Mouse (Mus musculus) cortical plate, adult 2 months (tissue): ENCODE measurements around the gene Ncbp1. TPM values are rescaled to one million over a fixed set of nuclear protein-coding genes. Genes with fewer than 3 reads are reported as not detected.
A peak's percentile ranks its signal among the peaks of the same experiment; 100 is the strongest.
"Not testable (repeated sequence)": the region's sequence is repeated elsewhere in the genome, so short reads cannot be mapped to it uniquely, and the experiment has no call there.

Experiments used
- H3K27ac ChIP-seq: fragments of 200-500 bp; 2 replicates; pipeline ENCODE4 v1.5.1; 2012; ENCODE audit warnings: low read length, control low read depth, inconsistent platforms; ENCODE audit not compliant: insufficient read depth
- H3K4me1 ChIP-seq: fragments of 200-500 bp; 2 replicates; pipeline ENCODE4 v1.6.1; 2011; ENCODE audit warnings: low read length; ENCODE audit not compliant: control insufficient read depth, insufficient read depth
- H3K4me3 ChIP-seq: fragments of 200-500 bp; 2 replicates; pipeline ENCODE4 v1.5.1; 2011; ENCODE audit warnings: mild to moderate bottlenecking, low read length, control low read depth; ENCODE audit not compliant: insufficient read depth
- CTCF ChIP-seq: fragments of 200-500 bp; IDR thresholded peaks from 2 replicates; pipeline ENCODE4 v1.5.1; 2011; ENCODE audit warnings: mild to moderate bottlenecking, control low read depth, low read length; ENCODE audit not compliant: insufficient read depth; ENCODE audit errors: extremely low read depth
- POLR2A ChIP-seq: fragments of 200-500 bp; IDR thresholded peaks from 2 replicates; pipeline ENCODE4 v1.6.1; 2011; ENCODE audit warnings: mild to moderate bottlenecking, low read length, control low read depth; ENCODE audit not compliant: insufficient read depth; ENCODE audit errors: extremely low read depth
- polyA plus RNA-seq: library from polyadenylated mRNA; depleted of rRNA; stranded (reverse); fragments of >200 nt; gene quantifications from 2 replicates; pipeline ENCODE4 v1.2.3, GENCODE M21; 2012; rRNA removed

Gene Ncbp1
- polyA plus RNA-seq, 1 experiment: 52.6 TPM

- H3K4me1 ChIP-seq: no peaks in the 10 kb centered on the region
- TF ChIP-seq POLR2A (no peak), CTCF (no peak)
- H3K4me3 ChIP-seq: no peak overlapping the region
- no peak overlapping the region for H3K27ac ChIP-seq
Observed at GRCm38 (mm10) chr4:46185890-46186289, 47.5 kb downstream of the Ncbp1 start.

- no peak for TF ChIP-seq POLR2A
- no peak for TF ChIP-seq CTCF
- Histone ChIP-seq H3K4me3 (no peak overlapping the region), H3K27ac (no peak overlapping the region), H3K4me1 (no peaks in the 10 kb centered on the region)
Observed at GRCm38 (mm10) chr4:46186466-46186865, 48.1 kb downstream of the Ncbp1 start.

DNA sequence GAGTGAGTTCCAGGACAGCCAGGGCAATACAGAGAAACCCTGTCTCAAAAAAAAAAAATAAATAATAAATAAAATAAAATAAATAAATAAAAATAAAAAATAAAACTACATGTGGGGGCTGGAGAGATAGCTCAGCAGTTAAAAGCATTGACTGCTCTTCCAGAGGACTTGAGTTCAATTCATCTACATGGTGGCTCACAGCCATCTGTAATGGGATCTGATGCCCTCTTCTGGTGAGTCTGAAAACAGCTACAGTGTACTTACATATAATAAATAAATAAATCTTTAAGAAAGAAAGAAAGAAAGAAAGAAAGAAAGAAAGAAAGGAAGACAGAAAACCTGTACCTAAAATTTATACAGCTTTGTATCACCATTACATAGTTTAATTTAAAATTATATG is 53.6 kb downstream of the Ncbp1 start:
- not testable (repeated sequence) for H3K27ac ChIP-seq, H3K4me1 ChIP-seq, H3K4me3 ChIP-seq

DNA sequence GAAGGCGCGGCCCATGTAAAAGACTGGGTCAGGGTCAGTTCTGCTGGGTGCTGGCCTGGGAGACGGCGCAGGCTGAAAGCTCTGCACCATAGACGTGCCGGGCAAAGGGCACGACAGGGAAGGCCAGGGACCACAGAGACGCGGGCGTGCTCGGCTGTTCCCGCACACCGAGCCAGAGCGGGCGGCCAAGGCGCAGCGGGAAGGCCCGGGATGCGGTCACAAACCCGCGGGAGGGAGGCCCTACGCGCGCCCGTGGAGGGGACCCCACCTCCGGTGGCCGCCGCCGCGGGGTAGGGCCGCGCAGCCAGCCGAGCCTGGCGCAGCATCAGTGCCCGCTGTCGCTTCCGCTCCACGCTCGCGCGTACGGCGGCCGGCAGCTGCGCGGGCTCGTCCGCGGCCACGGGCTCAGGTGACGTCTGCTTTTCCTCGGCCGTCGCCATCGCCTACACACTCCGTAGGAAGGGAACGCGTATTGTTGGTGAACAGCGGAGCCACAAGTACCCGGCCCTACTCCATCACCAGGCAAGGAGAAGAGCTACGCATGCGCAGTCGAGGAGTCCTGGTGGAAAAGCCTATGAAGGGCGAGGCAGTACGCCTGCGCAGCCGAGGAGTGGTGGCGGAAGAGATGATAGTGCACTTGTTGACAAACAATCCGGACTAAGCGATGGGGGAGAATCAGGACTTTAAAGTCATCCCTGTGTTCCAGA is 57.5 kb downstream of the Ncbp1 start, which contains the start of gene Xpa:
Xpa (minus strand) TSS at position 531 of the 707 bp plus-strand sequence.
- Histone ChIP-seq H3K4me1 (0 out of 2 replicates have a peak, but pooled peaks cover 2% of the 10 kb centered on the region), H3K4me3 (peak within 1 kb of the TSS; percentile 28), H3K27ac (peak within 1 kb of the TSS; percentile 71)
- TF ChIP-seq POLR2A (peak; percentile 98), CTCF (no peak)

DNA sequence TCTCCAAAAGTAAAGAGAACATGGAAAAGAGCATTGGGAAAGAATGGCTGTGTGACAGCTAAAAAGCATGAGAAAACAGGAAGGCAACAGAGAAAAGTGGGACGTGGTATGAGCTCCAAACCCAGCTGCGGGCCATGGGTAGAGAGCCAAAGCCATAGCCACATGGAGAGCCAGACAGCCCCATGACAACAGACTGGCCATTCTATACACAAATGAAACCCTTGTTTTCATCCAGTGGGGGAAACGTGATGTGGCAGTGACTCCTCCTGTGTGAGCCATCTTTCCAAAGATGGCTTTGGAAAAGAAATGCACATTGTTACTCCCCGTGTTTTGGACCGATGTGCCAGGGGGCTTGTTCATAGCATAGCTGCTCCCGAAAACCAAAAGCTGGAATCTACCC is 58.1 kb downstream of the Ncbp1 start:
- Histone ChIP-seq H3K4me3 (peak overlapping the region; percentile 28), H3K27ac (peak overlapping the region; percentile 67), H3K4me1 (0 out of 2 replicates have a peak, but pooled peaks cover 2% of the 10 kb centered on the region)
- TF ChIP-seq CTCF (no peak), POLR2A (no peak)

DNA sequence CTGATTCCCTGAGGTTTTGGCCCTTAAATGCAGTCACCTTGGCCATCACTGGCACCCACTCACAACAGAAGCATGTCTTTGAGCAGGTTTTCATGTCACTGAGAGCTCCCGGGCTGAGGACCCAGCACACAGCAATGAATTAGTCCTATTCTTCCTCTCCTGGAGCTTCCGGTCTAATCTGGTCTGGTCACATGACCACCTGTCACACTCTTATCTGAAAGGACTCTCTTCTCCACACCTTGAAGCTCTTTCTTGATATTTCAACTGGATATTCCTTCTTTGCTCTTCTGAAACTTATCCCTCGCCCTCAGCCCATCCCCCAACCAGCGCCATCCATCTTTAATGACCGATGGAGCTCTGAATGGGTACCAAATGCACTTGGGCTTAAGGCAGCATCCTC is 59.7 kb downstream of the Ncbp1 start:
- H3K4me3 ChIP-seq: no peak overlapping the region
- no peak for TF ChIP-seq POLR2A
- no peak for TF ChIP-seq CTCF
- no peak overlapping the region for H3K27ac ChIP-seq
- H3K4me1 ChIP-seq: 0 out of 2 replicates have a peak, but pooled peaks cover 2% of the 10 kb centered on the region

GRCm38 (mm10) chr4:46201834-46202561 is 63.6 kb downstream of the Ncbp1 start:
- no peaks in the 10 kb centered on the region for H3K4me1 ChIP-seq
- no peak overlapping the region for H3K27ac ChIP-seq
- no peak overlapping the region for H3K4me3 ChIP-seq
- TF ChIP-seq CTCF (peak; percentile 83), POLR2A (no peak)

DNA sequence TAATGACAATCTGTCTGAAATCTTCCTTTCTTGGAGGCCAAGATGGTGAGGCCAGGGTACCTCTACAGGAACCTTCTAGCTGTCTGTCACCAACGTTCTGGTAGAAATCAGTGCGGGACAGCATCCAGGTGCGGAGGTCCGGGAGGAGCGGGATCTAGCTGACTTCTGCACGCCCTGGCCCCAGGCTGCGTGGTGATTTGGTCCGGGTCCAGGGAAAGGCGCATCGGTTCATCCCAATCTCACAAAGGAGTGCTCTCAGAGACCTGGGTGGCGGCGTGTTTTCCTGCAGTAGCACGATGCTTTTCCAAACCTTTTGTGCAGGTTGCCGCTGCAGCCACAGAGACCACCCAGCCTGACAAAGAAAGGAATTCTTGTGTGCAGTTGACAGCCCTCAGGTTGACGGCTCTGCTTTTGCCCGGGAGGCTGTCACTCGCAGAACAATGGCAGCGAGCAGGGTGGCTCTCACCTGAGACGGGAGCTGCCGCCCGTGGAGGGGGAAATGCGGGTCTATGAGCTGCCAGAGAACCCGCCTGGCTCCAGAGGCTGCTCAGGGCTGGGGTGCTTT is 64.2 kb downstream of the Ncbp1 start:
- TF ChIP-seq POLR2A: no peak
- TF ChIP-seq CTCF: no peak

DNA sequence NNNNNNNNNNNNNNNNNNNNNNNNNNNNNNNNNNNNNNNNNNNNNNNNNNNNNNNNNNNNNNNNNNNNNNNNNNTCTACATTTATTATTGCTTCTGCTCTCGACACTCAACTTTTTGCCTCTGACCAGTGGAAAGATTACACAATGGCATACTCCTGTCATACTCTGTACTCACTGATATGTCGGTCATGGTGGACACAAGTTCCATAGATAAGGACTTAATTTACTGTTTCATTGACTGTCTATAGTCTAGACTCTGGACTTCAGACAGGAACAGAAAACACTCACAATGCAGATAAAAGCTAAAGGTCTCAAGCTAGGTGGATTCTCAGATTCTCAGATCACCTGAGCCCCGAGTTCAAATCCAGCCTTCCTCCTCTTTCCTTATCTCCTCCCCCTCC is 82.7 kb downstream of the Ncbp1 start:
- Histone ChIP-seq H3K4me3 (no peak overlapping the region), H3K4me1 (no peaks in the 10 kb centered on the region), H3K27ac (no peak overlapping the region)
- TF ChIP-seq POLR2A (no peak), CTCF (no peak)

More for the DNA sequence above, 64.2 kb downstream of the Ncbp1 start:
- Histone ChIP-seq H3K27ac (no peak overlapping the region), H3K4me3 (no peak overlapping the region), H3K4me1 (no peaks in the 10 kb centered on the region)

Other genes starting within 250 kb of the Ncbp1 start
- 0.08 and 0.52 TPM in 2 replicates for gene Ccdc180, start 248.3 kb upstream of the Ncbp1 start, polyA plus RNA-seq
- 28.9 and 29.5 TPM in 2 replicates for gene Tdrd7, start 173.3 kb upstream of the Ncbp1 start, polyA plus RNA-seq
- 48.2 and 50.9 TPM in 2 replicates for gene Tmod1, start 99.7 kb upstream of the Ncbp1 start, polyA plus RNA-seq
- gene Tstd2, start 81 bp downstream of the Ncbp1 start, polyA plus RNA-seq: 13.7 and 14.7 TPM in 2 replicates
- gene Xpa, start 57.7 kb downstream of the Ncbp1 start, polyA plus RNA-seq: 17.9 and 20.9 TPM in 2 replicates
- not detected in 2 replicates for gene Foxe1, start 205.0 kb downstream of the Ncbp1 start, polyA plus RNA-seq